In genomic region chr17:84419326-84420275, GRCm38 (mm10) we compare ENCODE assay signal across 8 mouse cellular contexts. TPM values are rescaled to one million over a fixed set of nuclear protein-coding genes. Genes with fewer than 3 reads are reported as not detected.
A peak's percentile ranks its signal among the peaks of the same experiment; 100 is the strongest.
DNase-seq lines count a peak whose midpoint lies in the region; ATAC-seq and TF ChIP-seq lines count a peak whose summit lies in the region.

No protein-coding gene starts in this region.

- DNase-seq in kidney, postnatal 36 days, result no peak
- peak; percentile 82 for DNase-seq in brain, adult 2 months (ENCODE audit: low read depth, low spot score)
- DNase-seq in liver, postnatal 0 days, result no peak
- DNase-seq in thymus, postnatal 0 days (ENCODE audit: low spot score), result peak; percentile 74
- no peak for DNase-seq in midbrain, embryonic 14.5 days

- no peaks in the 10 kb centered on the region for H3K27me3 ChIP-seq in kidney, embryonic 14.5 days (ENCODE audit: control insufficient read depth, insufficient read depth, low read length)
- no peaks in the 10 kb centered on the region for H3K27me3 ChIP-seq in intestine, embryonic 15.5 days (replicated peaks)
- no peaks in the 10 kb centered on the region for H3K27me3 ChIP-seq in liver, postnatal 0 days (ENCODE audit: insufficient read depth, low read length)
- no peaks in the 10 kb centered on the region for H3K27me3 ChIP-seq in midbrain, embryonic 15.5 days (replicated peaks)
- H3K27me3 ChIP-seq in midbrain, embryonic 14.5 days (ENCODE audit: control insufficient read depth, insufficient read depth, low read length), result no peaks in the 10 kb centered on the region

- H3K4me1 ChIP-seq in kidney, embryonic 14.5 days (ENCODE audit: control insufficient read depth, insufficient read depth, low read length), result peaks cover 6% of the 10 kb centered on the region; the same call in 1 of the 2 replicates
- H3K4me1 ChIP-seq in intestine, embryonic 15.5 days (replicated peaks), result peaks cover 9% of the 10 kb centered on the region; the same call in 1 of the 2 replicates
- H3K4me1 ChIP-seq in liver, postnatal 0 days (ENCODE audit: insufficient read depth), result peaks cover 3% of the 10 kb centered on the region; the same call in 1 of the 2 replicates
- H3K4me1 ChIP-seq in midbrain, embryonic 15.5 days, result 0 out of 2 replicates have a peak, but pooled peaks cover 4% of the 10 kb centered on the region
- no peaks in the 10 kb centered on the region for H3K4me1 ChIP-seq in midbrain, embryonic 14.5 days (ENCODE audit: control insufficient read depth, insufficient read depth, low read length)

- TF ChIP-seq EP300 in liver, postnatal 0 days (IDR thresholded peaks at IDR 0.05; ENCODE audit: low read depth), result no peak

- peak overlapping the region; percentile 76 for H3K27ac ChIP-seq in kidney, embryonic 14.5 days (ENCODE audit: low read depth, low read length)
- H3K27ac ChIP-seq in intestine, embryonic 15.5 days, result peak overlapping the region; percentile 58
- no peak overlapping the region for H3K27ac ChIP-seq in liver, postnatal 0 days (ENCODE audit: low read depth)
- H3K27ac ChIP-seq in midbrain, embryonic 15.5 days, result no peak overlapping the region
- H3K27ac ChIP-seq in midbrain, embryonic 14.5 days (replicated peaks; ENCODE audit: low read depth, low read length), result no peak overlapping the region

- 64% methylated on average over 11 of the region's 11 CpGs for WGBS in kidney, embryonic 14.5 days
- WGBS in intestine, embryonic 15.5 days, result 37% methylated on average over 11 of the region's 11 CpGs
- 51% methylated on average over 11 of the region's 11 CpGs for WGBS in liver, postnatal 0 days (ENCODE audit: insufficient replicate concordance)
- 81% methylated on average over 11 of the region's 11 CpGs for WGBS in midbrain, embryonic 15.5 days
- 76% methylated on average over 11 of the region's 11 CpGs for WGBS in midbrain, embryonic 14.5 days

- no peak overlapping the region for H3K4me3 ChIP-seq in kidney, embryonic 14.5 days (ENCODE audit: low read length)
- H3K4me3 ChIP-seq in intestine, embryonic 15.5 days (replicated peaks), result no peak overlapping the region
- no peak overlapping the region for H3K4me3 ChIP-seq in liver, postnatal 0 days (ENCODE audit: low read depth, low read length)
- H3K4me3 ChIP-seq in midbrain, embryonic 15.5 days, result no peak overlapping the region
- H3K4me3 ChIP-seq in midbrain, embryonic 14.5 days (replicated peaks; ENCODE audit: low read depth, low read length), result no peak overlapping the region

- H3K9ac ChIP-seq in kidney, embryonic 14.5 days (ENCODE audit: low read depth, low read length), result no peak overlapping the region
- H3K9ac ChIP-seq in intestine, embryonic 15.5 days, result no peak overlapping the region
- no peak overlapping the region for H3K9ac ChIP-seq in liver, postnatal 0 days (replicated peaks)
- H3K9ac ChIP-seq in midbrain, embryonic 15.5 days, result no peak overlapping the region
- H3K9ac ChIP-seq in midbrain, embryonic 14.5 days (replicated peaks; ENCODE audit: low read length), result no peak overlapping the region

- no peaks in the 10 kb centered on the region; the same call in 1 of the 2 replicates for H3K9me3 ChIP-seq in kidney, embryonic 14.5 days (ENCODE audit: control insufficient read depth, low read length)
- H3K9me3 ChIP-seq in intestine, embryonic 15.5 days, result no peaks in the 10 kb centered on the region
- H3K9me3 ChIP-seq in liver, postnatal 0 days (ENCODE audit: low read length), result no peaks in the 10 kb centered on the region
- no peaks in the 10 kb centered on the region for H3K9me3 ChIP-seq in midbrain, embryonic 15.5 days
- H3K9me3 ChIP-seq in midbrain, embryonic 14.5 days (ENCODE audit: control insufficient read depth, low read length), result no peaks in the 10 kb centered on the region

- peaks cover 29% of the 10 kb centered on the region for H3K36me3 ChIP-seq in kidney, embryonic 14.5 days (ENCODE audit: control insufficient read depth, insufficient read depth, low read length)
- H3K36me3 ChIP-seq in intestine, embryonic 15.5 days, result peaks cover 8% of the 10 kb centered on the region
- peaks cover 21% of the 10 kb centered on the region; the same call in 1 of the 2 replicates for H3K36me3 ChIP-seq in liver, postnatal 0 days (replicated peaks; ENCODE audit: insufficient read depth, low read length)
- 0 out of 2 replicates have a peak, but pooled peaks cover 2% of the 10 kb centered on the region for H3K36me3 ChIP-seq in midbrain, embryonic 15.5 days (replicated peaks)
- H3K36me3 ChIP-seq in midbrain, embryonic 14.5 days (ENCODE audit: control insufficient read depth, insufficient read depth, low read length), result peaks cover 30% of the 10 kb centered on the region

- TF ChIP-seq CTCF in liver, postnatal 0 days (IDR thresholded peaks at IDR 0.05; ENCODE audit: low read depth), result no peak

- ATAC-seq in kidney, embryonic 14.5 days (ENCODE audit: low FRiP score, low TSS enrichment), result peak; percentile 68; the same call in 1 of the 2 replicates
- peak; percentile 57 for ATAC-seq in intestine, embryonic 15.5 days
- peak; percentile 38; the same call in 1 of the 2 replicates for ATAC-seq in liver, postnatal 0 days
- ATAC-seq in midbrain, embryonic 15.5 days (replicated peaks), result no peak
- ATAC-seq in midbrain, embryonic 14.5 days (ENCODE audit: low FRiP score, low TSS enrichment), result no peak

- H3K4me2 ChIP-seq in kidney, embryonic 14.5 days (replicated peaks; ENCODE audit: low read depth, low read length), result 0 out of 2 replicates have a peak overlapping the region, but pooled peaks have one; percentile 10
- no peak overlapping the region for H3K4me2 ChIP-seq in intestine, embryonic 15.5 days (replicated peaks)
- H3K4me2 ChIP-seq in liver, postnatal 0 days (ENCODE audit: low read depth, low read length), result 0 out of 2 replicates have a peak overlapping the region, but pooled peaks have one; percentile 4
- H3K4me2 ChIP-seq in midbrain, embryonic 15.5 days, result no peak overlapping the region
- no peak overlapping the region for H3K4me2 ChIP-seq in midbrain, embryonic 14.5 days (ENCODE audit: low read length)

RNA-seq across cellular contexts. Expression of gene Thada, which starts 46.4 kb away (rescaled TPM):
- 8.5 and 15.8 TPM in 2 replicates for polyA plus RNA-seq in kidney, embryonic 14.5 days (2014; fragmentation: Nextera tagmentation; extraction: Ambion mirVana)
- polyA plus RNA-seq in intestine, embryonic 15.5 days (2015; fragmentation: Nextera tagmentation; extraction: Ambion mirVana), result 6.3 and 6.9 TPM in 2 replicates
- 1.2 and 1.5 TPM in 2 replicates for polyA plus RNA-seq in liver, postnatal 0 days (2015; fragmentation: Nextera tagmentation; extraction: Ambion mirVana)
- 9.0 and 12.3 TPM in 2 replicates for polyA plus RNA-seq in thymus, postnatal 0 days (2015; fragmentation: Nextera tagmentation; extraction: Ambion mirVana)
- 7.8 and 8.1 TPM in 2 replicates for polyA plus RNA-seq in midbrain, embryonic 15.5 days (2015; fragmentation: Nextera tagmentation; extraction: Ambion mirVana)
- 7.0 and 9.5 TPM in 2 replicates for polyA plus RNA-seq in midbrain, embryonic 14.5 days (2014; fragmentation: Nextera tagmentation; extraction: Ambion mirVana)

Comparison
In these comparisons a context has a peak if more than half of its experiments do, and no peak if none do; other contexts are left out.
1. ATAC-seq: peak in kidney, embryonic 14.5 days (single experiment), intestine, embryonic 15.5 days (single experiment) and liver, postnatal 0 days (single experiment); none in midbrain, embryonic 15.5 days (single experiment) and midbrain, embryonic 14.5 days (single experiment).
2. H3K27ac ChIP-seq: peak in kidney, embryonic 14.5 days (single experiment) and intestine, embryonic 15.5 days (single experiment); none in liver, postnatal 0 days (single experiment), midbrain, embryonic 15.5 days (single experiment) and midbrain, embryonic 14.5 days (single experiment).
3. H3K4me2 ChIP-seq: peak in kidney, embryonic 14.5 days (single experiment) and liver, postnatal 0 days (single experiment); none in intestine, embryonic 15.5 days (single experiment), midbrain, embryonic 15.5 days (single experiment) and midbrain, embryonic 14.5 days (single experiment).
4. DNase-seq: peak in brain, adult 2 months (single experiment) and thymus, postnatal 0 days (single experiment); none in kidney, postnatal 36 days (0 of 2), liver, postnatal 0 days (single experiment) and midbrain, embryonic 14.5 days (single experiment).